Mouse (Mus musculus) G1E (cell line): ENCODE measurements around the gene Prss46.

ENCODE experiments used
- CTCF ChIP-seq: IDR thresholded peaks from 2 replicates; pipeline ENCODE4 v1.5.1; 2012; ENCODE audit warnings: low read depth, low read length, inconsistent platforms, mixed read lengths
- GATA1 ChIP-seq: IDR thresholded peaks from 2 replicates; pipeline ENCODE4 v1.6.1; 2012; ENCODE audit warnings: borderline replicate concordance, low read length, inconsistent platforms, mixed read lengths
- GATA2 ChIP-seq: IDR thresholded peaks from 2 replicates; pipeline ENCODE4 v1.6.1; 2012; ENCODE audit warnings: low read depth, low read length, inconsistent platforms, borderline replicate concordance
- POLR2AphosphoS5 ChIP-seq: IDR thresholded peaks from 2 replicates; pipeline ENCODE4 v1.6.1; 2012; ENCODE audit warnings: low read depth, low read length, inconsistent platforms; ENCODE audit not compliant: insufficient replicate concordance
- TAL1 ChIP-seq: conservative IDR thresholded peaks from 2 replicates; pipeline ENCODE4 v1.6.1; 2012; ENCODE audit warnings: low read depth, low read length, inconsistent platforms, mixed read lengths

DNA sequence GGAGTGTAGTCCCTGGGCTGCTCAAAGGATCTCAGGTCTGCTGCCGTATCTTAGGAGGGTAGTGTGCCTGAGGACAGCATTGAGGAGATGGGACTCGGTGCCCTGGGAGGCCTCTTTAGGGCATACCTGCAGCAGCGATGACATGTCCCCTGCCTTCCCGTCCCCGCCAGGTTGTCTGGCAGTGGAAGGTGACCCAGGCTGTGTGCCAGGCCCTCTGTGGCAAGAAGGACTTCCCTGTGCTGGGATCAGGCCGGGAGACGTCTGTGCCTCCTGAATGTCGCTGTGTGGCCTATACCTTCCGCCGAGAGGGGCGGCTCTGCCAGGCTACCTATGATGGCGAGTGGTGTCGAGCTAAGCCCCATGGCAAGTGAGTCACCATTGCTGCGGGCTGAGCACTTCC, 44.6 kb downstream of the Prss46 start:
- TF ChIP-seq CTCF (no peak), GATA1 (no peak), TAL1 (no peak), GATA2 (no peak), POLR2AphosphoS5 (no peak)
